Mouse (Mus musculus) C2C12 (cell line): ENCODE measurements around the gene H2-T23. TPM values are rescaled to one million over a fixed set of nuclear protein-coding genes. Genes with fewer than 3 reads are reported as not detected.
"Not testable (repeated sequence)": the region's sequence is repeated elsewhere in the genome, so short reads cannot be mapped to it uniquely, and the experiment has no call there.

ENCODE experiments used
- H3K27me3 ChIP-seq: one replicate; pipeline ENCODE4 v1.6.1; 2011; ENCODE audit not compliant: control insufficient read depth, insufficient read depth, insufficient read length
- H3K36me3 ChIP-seq: one replicate; pipeline ENCODE4 v1.6.1; 2011; ENCODE audit not compliant: control insufficient read depth, insufficient read depth
- H3K4me3 ChIP-seq: one replicate; pipeline ENCODE4 v1.5.1; 2011; ENCODE audit warnings: mild to moderate bottlenecking, control low read depth; ENCODE audit not compliant: poor library complexity, insufficient read depth, severe bottlenecking
- H3K79me2 ChIP-seq: one replicate; pipeline ENCODE4 v1.6.1; 2011; ENCODE audit not compliant: control insufficient read depth, insufficient read depth
- H3K79me3 ChIP-seq: one replicate; pipeline ENCODE4 v1.6.1; 2011; ENCODE audit warnings: low read depth, control low read depth
- H3ac ChIP-seq: one replicate; pipeline ENCODE3; 2011; ENCODE audit warnings: low read depth; ENCODE audit not compliant: control insufficient read depth, insufficient read length
- CTCF ChIP-seq: IDR thresholded peaks from one replicate; pipeline ENCODE4 v1.5.1; 2011; ENCODE audit not compliant: control insufficient read depth, insufficient read depth, insufficient read length
- FOSL1 ChIP-seq: IDR thresholded peaks from one replicate; pipeline ENCODE4 v1.8.0; 2011; ENCODE audit warnings: mild to moderate bottlenecking, low read length; ENCODE audit not compliant: poor library complexity, insufficient read depth, severe bottlenecking
- MAX ChIP-seq: IDR thresholded peaks from one replicate; pipeline ENCODE4 v1.6.1; 2011; ENCODE audit warnings: mild to moderate bottlenecking, control low read depth
- MYOG ChIP-seq: IDR thresholded peaks from one replicate; pipeline ENCODE4 v1.6.1; 2011; ENCODE audit not compliant: control insufficient read depth, insufficient read length; ENCODE audit errors: extremely low read depth
- long read RNA-seq, 2 experiments: library from polyadenylated mRNA; unstranded; transcript quantifications; one replicate each; pipeline ENCODE4 v2.0.0; 2019 to 2020
- polyA plus RNA-seq: library from polyadenylated mRNA; unstranded; fragments of >200 nt; fragmentation: generic; extraction: Trizol; gene quantifications from one replicate; pipeline ENCODE4 v1.2.1, GENCODE M21; 2012; ENCODE audit warnings: missing spikeins

H2-T23 gene
- polyA plus RNA-seq: 7.0 TPM
- long read RNA-seq, experiment 1, transcript H2-T23-201 (7 exons, 1,472 nt): major isoform, 30 of 36 reads
- long read RNA-seq, experiment 1, partial matches to known transcripts: 4 of 36 reads
- long read RNA-seq, experiment 1, other reads (novel, unspliced or antisense): 2 of 36 reads
- long read RNA-seq, experiment 2, transcript H2-T23-201 (7 exons, 1,472 nt): major isoform, 7 of 9 reads
- long read RNA-seq, experiment 2, partial matches to known transcripts: 1 of 9 reads
- long read RNA-seq, experiment 2, other reads (novel, unspliced or antisense): 1 of 9 reads

DNA sequence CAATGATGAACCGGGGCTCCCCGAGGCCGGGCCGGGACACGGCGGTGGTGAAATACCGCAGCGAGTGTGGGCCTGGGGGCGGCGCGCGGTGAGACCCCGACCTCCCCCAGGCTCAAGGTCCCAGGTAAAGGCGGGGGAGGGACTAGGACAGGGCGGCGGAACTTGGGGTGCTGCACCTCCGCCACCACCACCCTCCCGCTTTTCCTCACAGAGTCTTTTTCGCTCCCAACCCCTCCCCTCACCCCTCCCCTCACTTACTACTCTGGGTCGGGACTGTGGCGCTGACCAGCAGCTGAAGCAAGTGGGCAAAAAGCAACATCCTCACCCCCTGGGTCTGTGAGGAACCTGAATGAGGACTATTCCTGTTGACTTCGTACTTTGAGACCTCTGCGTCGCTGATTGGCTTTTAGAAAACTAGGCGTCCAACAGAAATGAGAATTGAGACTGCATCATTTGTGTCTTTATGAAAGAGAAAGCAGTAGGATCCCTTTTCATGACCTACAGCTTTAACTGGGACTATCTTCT is at the start of gene H2-T23:
H2-T23 (minus strand) TSS at position 505 of the 525 bp plus-strand sequence.
- not testable (repeated sequence) for H3K36me3 ChIP-seq, H3K27me3 ChIP-seq
- peak within 1 kb of the TSS; percentile 35 for H3ac ChIP-seq
- peak within 1 kb of the TSS; percentile 26 for H3K4me3 ChIP-seq
- peaks cover 23% of the 10 kb centered on the region for H3K79me3 ChIP-seq
- peaks cover 62% of the 10 kb centered on the region for H3K79me2 ChIP-seq

DNA sequence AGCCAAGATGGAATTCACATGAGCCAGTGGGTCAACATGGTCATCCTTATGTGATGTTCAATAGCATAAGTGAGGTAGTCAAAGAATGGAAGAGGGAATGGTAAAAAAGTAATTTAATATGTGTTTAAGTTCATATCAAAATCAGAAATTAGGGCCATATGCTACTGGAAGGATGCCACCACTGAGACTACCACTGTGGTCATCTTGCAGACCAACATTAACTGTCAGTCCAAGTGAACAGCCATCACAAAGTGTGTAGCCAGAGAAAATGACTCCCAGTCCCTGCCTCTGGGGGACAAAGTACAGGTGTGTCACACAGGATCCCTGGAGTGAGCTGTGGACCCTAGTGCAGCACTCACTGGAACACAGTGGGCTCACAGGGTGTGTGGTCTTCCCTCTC is 49.2 kb upstream of the H2-T23 start:
- not testable (repeated sequence) for H3K79me3 ChIP-seq, H3ac ChIP-seq, H3K4me3 ChIP-seq, H3K79me2 ChIP-seq, H3K36me3 ChIP-seq
- H3K27me3 ChIP-seq: peaks cover 18% of the 10 kb centered on the region

DNA sequence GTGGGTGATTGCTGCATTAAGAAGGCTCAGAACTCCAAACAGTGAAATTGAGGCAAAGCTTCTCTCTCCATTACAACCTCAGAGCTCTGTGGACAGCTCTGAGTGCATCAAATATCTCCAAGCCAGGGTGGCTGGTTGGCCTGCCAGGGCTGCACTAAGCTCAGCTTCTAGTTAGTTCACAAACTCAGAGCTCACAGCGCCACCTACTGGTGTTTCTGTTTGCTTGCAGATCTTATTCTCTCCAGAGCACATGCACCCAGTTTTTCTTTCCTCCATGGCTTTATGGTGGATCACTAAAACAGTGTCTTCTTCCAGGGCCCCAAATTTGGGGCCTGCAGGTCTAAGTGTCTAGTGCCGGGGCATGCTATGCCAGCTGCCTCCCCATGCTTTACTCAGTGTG is 28.2 kb upstream of the H2-T23 start:
- Histone ChIP-seq H3K4me3 (no peak overlapping the region), H3K27me3 (peaks cover 32% of the 10 kb centered on the region), H3ac (no peak overlapping the region), H3K79me3 (no peaks in the 10 kb centered on the region), H3K79me2 (no peaks in the 10 kb centered on the region), H3K36me3 (no peaks in the 10 kb centered on the region)
- no peak for TF ChIP-seq FOSL1
- TF ChIP-seq MYOG: no peak
- peak; percentile 57 for TF ChIP-seq CTCF

DNA sequence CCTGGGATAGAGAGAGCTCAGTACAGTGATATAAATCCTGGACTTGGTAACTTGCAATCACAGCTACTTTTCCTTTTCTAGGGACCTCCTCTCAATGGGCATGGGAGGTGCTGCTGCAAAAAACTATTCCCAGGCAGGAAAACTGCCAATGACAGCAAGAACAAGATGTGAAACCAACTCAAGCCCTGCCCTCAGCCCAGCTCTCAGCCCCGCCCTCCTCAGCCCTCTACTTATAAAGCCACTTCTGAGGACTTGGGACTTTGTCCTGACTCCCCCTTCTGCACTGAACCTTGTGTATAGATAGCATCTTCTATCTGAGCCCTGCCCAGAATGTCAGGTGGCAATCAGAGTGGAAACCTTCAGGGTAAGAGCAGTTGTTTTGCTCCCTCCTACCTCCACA is 25.7 kb upstream of the H2-T23 start, which contains the start of gene Gm11127:
Gm11127 (minus strand) TSS at position 10 of the 400 bp plus-strand sequence.
- H3K79me2 ChIP-seq, H3K79me3 ChIP-seq, H3K4me3 ChIP-seq, H3ac ChIP-seq, H3K36me3 ChIP-seq: not testable (repeated sequence)
- peaks cover 22% of the 10 kb centered on the region for H3K27me3 ChIP-seq

DNA sequence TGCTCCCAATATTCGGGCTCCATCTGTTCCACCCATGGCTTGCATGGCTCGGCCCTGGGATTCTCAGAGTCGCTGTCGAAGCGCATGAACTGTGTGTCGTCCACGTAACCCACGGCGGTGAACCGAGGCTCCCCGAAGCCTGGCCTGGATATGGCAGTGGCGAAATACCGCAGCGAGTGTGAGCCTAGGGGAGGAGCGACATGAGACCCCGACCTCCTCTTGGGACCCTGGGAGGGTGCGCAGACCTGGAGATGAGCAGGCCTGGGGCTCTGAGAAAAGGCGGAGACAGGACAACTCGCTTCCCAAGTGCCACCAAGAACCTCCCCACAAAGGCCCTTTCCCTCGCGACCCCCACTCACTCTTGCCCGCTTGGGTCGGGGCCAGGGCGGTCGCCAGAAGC is 25.3 kb upstream of the H2-T23 start:
- H3K4me3 ChIP-seq, H3K36me3 ChIP-seq: not testable (repeated sequence)

DNA sequence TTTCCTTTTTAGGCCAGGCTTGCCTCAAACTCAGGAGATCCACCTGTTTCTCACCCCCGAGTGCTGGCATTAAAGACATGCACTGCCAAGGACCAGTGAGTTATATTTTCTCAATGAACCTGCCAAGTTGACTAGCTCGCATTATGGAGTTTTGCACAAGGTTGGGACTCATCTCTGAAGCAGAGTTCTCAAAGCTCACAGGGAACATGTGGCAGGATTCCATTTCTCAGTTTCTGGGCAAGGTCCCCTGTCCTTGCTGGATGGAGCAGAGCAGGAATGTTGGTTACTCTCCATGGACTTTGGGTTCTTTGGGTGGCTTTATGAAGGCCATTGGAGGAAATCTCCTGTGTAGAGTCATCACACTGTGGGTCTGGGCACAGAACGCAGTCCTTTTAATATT is 10.6 kb upstream of the H2-T23 start:
- Histone ChIP-seq H3K79me3 (no peaks in the 10 kb centered on the region), H3K4me3 (peak overlapping the region; percentile 38), H3K27me3 (no peaks in the 10 kb centered on the region), H3K79me2 (no peaks in the 10 kb centered on the region), H3ac (no peak overlapping the region), H3K36me3 (no peaks in the 10 kb centered on the region)
- TF ChIP-seq MAX: no peak

More for the DNA sequence above, 25.3 kb upstream of the H2-T23 start:
- H3ac ChIP-seq, H3K79me3 ChIP-seq, H3K79me2 ChIP-seq: not testable (repeated sequence)
- H3K27me3 ChIP-seq: peaks cover 18% of the 10 kb centered on the region

DNA sequence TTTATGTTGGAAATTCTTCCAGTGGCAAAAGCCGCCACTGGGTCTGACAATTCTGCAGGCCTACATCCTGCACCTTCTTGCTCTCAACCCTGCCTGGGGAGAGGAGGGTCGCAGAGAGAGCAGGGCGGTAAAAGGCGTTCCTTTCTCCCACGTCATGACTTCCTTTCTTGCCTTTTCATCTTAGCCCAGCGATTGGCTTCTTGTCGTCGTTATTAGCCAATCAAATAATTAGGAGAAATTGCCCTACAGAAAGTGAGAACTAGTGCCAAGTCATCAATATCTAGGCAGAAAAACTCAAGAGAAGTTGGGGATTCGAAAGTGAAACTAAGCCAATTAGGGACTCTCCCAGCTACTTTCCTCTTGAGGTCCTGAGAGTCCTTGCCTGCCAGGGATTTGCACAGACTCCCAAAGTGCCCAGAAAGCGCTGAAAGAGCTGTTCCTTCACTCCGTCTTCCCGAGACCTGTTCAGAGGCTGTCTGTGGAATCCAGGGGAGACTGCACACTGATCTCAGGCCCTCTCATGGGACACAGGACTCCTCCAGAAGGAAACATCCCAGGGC is 10.0 kb upstream of the H2-T23 start, which contains the start of the genes H2-T22 and Gm6034:
H2-T22 (minus strand) TSS at position 138 of the 560 bp plus-strand sequence.
Gm6034 (plus strand) TSS at position 352 of the 560 bp plus-strand sequence.
- not testable (repeated sequence) for H3K79me3 ChIP-seq, H3K36me3 ChIP-seq, H3K27me3 ChIP-seq, H3K79me2 ChIP-seq
- Histone ChIP-seq H3ac (peak within 1 kb of the TSS; percentile 40), H3K4me3 (peak within 1 kb of the TSS; percentile 38)

DNA sequence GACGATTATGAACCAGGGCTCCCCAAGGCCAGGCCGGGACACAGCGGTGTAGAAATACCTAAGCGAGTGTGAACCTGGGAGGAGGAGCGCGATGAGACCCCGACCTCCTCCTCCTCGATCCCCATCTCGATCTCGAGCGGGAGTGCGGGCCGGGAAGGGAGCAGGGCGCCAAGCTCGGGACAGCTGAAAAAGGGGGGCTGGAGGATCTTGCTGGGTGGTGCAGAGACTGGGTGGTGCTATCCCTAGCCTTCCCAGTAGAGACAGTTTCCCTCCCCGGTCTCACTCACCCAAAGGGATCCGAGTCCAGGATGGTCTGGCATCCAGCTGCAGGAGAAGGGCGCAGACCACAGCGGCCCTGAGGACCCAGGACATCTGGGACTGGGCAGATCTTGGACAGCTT is 9.4 kb upstream of the H2-T23 start:
- not testable (repeated sequence) for H3K27me3 ChIP-seq, H3K79me3 ChIP-seq
- H3K4me3 ChIP-seq: peak overlapping the region; percentile 14

DNA sequence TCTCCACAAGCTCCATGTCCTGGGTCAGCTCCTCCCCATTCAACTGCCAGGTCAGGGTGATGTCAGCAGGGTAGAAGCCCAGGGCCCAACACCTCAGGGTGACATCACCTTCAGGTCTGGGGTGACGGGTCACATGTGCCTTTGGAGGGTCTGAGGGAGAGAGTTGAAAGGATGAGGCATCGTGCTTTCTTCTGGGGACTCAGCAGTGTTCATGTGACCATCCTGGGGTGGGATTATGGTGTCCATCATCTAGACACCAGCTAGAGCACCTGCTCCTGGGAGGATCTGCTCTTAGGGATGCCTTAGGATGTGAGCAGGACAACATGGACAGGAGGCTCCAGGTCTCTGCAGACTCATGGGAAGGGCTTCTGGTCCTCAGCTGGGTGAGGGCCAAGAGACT is 7.9 kb upstream of the H2-T23 start:
- not testable (repeated sequence) for H3K36me3 ChIP-seq, H3ac ChIP-seq, H3K79me2 ChIP-seq, H3K4me3 ChIP-seq, H3K79me3 ChIP-seq, H3K27me3 ChIP-seq

More for the DNA sequence above, 9.4 kb upstream of the H2-T23 start:
- H3ac ChIP-seq: peak overlapping the region; percentile 40
- not testable (repeated sequence) for H3K36me3 ChIP-seq, H3K79me2 ChIP-seq

DNA sequence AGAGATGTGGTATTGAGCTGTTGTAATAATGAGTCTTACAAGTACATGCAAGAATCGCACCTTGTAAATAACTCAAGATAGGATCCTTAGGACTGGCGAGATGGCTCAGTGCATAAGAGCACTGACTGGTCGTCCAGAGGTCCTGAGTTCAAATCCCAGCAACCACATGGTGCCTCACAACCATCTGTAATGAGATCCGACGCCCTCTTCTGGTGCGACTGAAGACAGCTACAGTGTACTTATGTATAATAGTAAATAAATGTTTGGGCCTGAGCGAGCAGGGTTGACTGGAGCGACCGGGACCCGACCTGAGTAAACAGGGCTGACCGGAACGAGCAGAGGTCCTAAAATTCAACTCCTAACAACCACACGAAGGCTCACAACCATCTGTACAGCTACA is 3.5 kb upstream of the H2-T23 start:
- Histone ChIP-seq H3K79me2 (peaks cover 28% of the 10 kb centered on the region), H3K79me3 (peaks cover 11% of the 10 kb centered on the region)
- not testable (repeated sequence) for H3K4me3 ChIP-seq, H3K36me3 ChIP-seq, H3ac ChIP-seq, H3K27me3 ChIP-seq
